Mouse (Mus musculus) liver, embryonic 15.5 days (tissue): ENCODE measurements around the gene AI182371. TPM values are rescaled to one million over a fixed set of nuclear protein-coding genes. Genes with fewer than 3 reads are reported as not detected.

Source experiments
- ATAC-seq: fragments of 200-750 bp; cut with Nextera tagmentation; 2 replicates; pipeline ENCODE4 v1.8.0; 2017; ENCODE audit warnings: moderate number of reproducible peaks, mild to moderate bottlenecking, moderate library complexity; ENCODE audit not compliant: insufficient read depth
- H3K27ac ChIP-seq: fragments of 300-500 bp; sonication (generic); replicated peaks from 2 replicates; pipeline ENCODE4 v1.5.1; 2015; ENCODE audit warnings: mild to moderate bottlenecking, inconsistent platforms
- H3K27me3 ChIP-seq: fragments of 300-500 bp; sonication (generic); 2 replicates; pipeline ENCODE4 v1.6.1; 2015; ENCODE audit warnings: mild to moderate bottlenecking, inconsistent platforms
- H3K36me3 ChIP-seq: fragments of 300-500 bp; sonication (generic); replicated peaks from 2 replicates; pipeline ENCODE4 v1.6.1; 2015; ENCODE audit warnings: moderate library complexity, mild to moderate bottlenecking, inconsistent platforms
- H3K4me1 ChIP-seq: fragments of 300-500 bp; sonication (generic); replicated peaks from 2 replicates; pipeline ENCODE4 v1.6.1; 2015; ENCODE audit warnings: inconsistent platforms
- H3K4me2 ChIP-seq: fragments of 300-500 bp; sonication (generic); 2 replicates; pipeline ENCODE4 v1.6.1; 2015; ENCODE audit warnings: moderate library complexity, mild to moderate bottlenecking, inconsistent platforms
- H3K4me3 ChIP-seq: fragments of 300-500 bp; sonication (generic); replicated peaks from 2 replicates; pipeline ENCODE4 v1.5.1; 2015; ENCODE audit warnings: mild to moderate bottlenecking, inconsistent platforms
- H3K9ac ChIP-seq: fragments of 300-500 bp; sonication (generic); 2 replicates; pipeline ENCODE4 v1.6.1; 2015; ENCODE audit warnings: moderate library complexity, mild to moderate bottlenecking, inconsistent platforms
- H3K9me3 ChIP-seq: fragments of 300-500 bp; sonication (generic); replicated peaks from 2 replicates; pipeline ENCODE4 v1.6.1; 2016; ENCODE audit warnings: inconsistent platforms
- WGBS: fragments of 180-500 bp; shearing (Covaris S2); methylation state at CpG from one replicate; pipeline ENCODE4 v1.1.7; 2015; ENCODE audit warnings: mixed read lengths; ENCODE audit not compliant: insufficient replicate concordance; 5-methylcytosine and 5-hydroxymethylcytosine counted together
- polyA plus RNA-seq: library from polyadenylated mRNA; unstranded; fragments of >200 nt; fragmentation: Nextera tagmentation; extraction: Ambion mirVana; gene quantifications from 2 replicates; pipeline ENCODE4 v1.2.1, GENCODE M21; 2015

The AI182371 gene
- polyA plus RNA-seq, 1 experiment from 2014 or later, result 35.9 TPM

- ATAC-seq, result no peak
- no peaks in the 10 kb centered on the region for H3K27me3 ChIP-seq
- H3K9me3 ChIP-seq, result no peaks in the 10 kb centered on the region
- no peak overlapping the region for H3K4me3 ChIP-seq
- 67% methylated on average over 4 of the region's 4 CpGs for WGBS
- H3K4me2 ChIP-seq, result no peak overlapping the region
- H3K9ac ChIP-seq, result no peak overlapping the region
- H3K4me1 ChIP-seq, result peaks cover 5% of the 10 kb centered on the region; the same call in 1 of the 2 replicates
- no peaks in the 10 kb centered on the region for H3K36me3 ChIP-seq
- H3K27ac ChIP-seq, result 0 out of 2 replicates have a peak overlapping the region, but pooled peaks have one; percentile 29
These were observed 31.1 kb downstream of the AI182371 start for GRCm38 (mm10) chr2:35070275-35070674.

- Histone ChIP-seq H3K4me3 (no peak overlapping the region), H3K36me3 (no peaks in the 10 kb centered on the region), H3K4me1 (peaks cover 5% of the 10 kb centered on the region; the same call in 1 of the 2 replicates), H3K27ac (no peak overlapping the region), H3K27me3 (no peaks in the 10 kb centered on the region), H3K4me2 (no peak overlapping the region), H3K9ac (no peak overlapping the region), H3K9me3 (no peaks in the 10 kb centered on the region)
- no peak for ATAC-seq
- WGBS, result 62% methylated on average over 1 of the region's 1 CpGs
These were observed 32.2 kb downstream of the AI182371 start for GRCm38 (mm10) chr2:35069124-35069523.

- Histone ChIP-seq H3K4me2 (no peak overlapping the region), H3K9ac (no peak overlapping the region), H3K36me3 (no peaks in the 10 kb centered on the region), H3K9me3 (no peaks in the 10 kb centered on the region), H3K27me3 (no peaks in the 10 kb centered on the region), H3K4me3 (no peak overlapping the region), H3K4me1 (peaks cover 5% of the 10 kb centered on the region; the same call in 1 of the 2 replicates), H3K27ac (no peak overlapping the region)
- WGBS, result 69% methylated on average over 11 of the region's 11 CpGs
- no peak for ATAC-seq
These were observed 34.2 kb downstream of the AI182371 start for GRCm38 (mm10) chr2:35067117-35067516.

- Histone ChIP-seq H3K27ac (no peak overlapping the region), H3K4me2 (no peak overlapping the region), H3K36me3 (no peaks in the 10 kb centered on the region), H3K4me1 (peaks cover 5% of the 10 kb centered on the region; the same call in 1 of the 2 replicates), H3K4me3 (no peak overlapping the region), H3K27me3 (no peaks in the 10 kb centered on the region), H3K9ac (no peak overlapping the region), H3K9me3 (no peaks in the 10 kb centered on the region)
- ATAC-seq, result no peak
- 70% methylated on average over 13 of the region's 13 CpGs for WGBS
These were observed 34.7 kb downstream of the AI182371 start for GRCm38 (mm10) chr2:35066525-35067082.

GRCm38 (mm10) chr2:35063333-35064030, 37.9 kb downstream of the AI182371 start:
- H3K9me3 ChIP-seq, result no peaks in the 10 kb centered on the region
- peak; percentile 49 for ATAC-seq
- no peak overlapping the region for H3K4me3 ChIP-seq
- no peaks in the 10 kb centered on the region for H3K27me3 ChIP-seq
- peak overlapping the region; percentile 56 for H3K27ac ChIP-seq
- WGBS, result 54% methylated on average over 6 of the region's 6 CpGs
- H3K4me2 ChIP-seq, result no peak overlapping the region
- no peaks in the 10 kb centered on the region for H3K36me3 ChIP-seq
- no peak overlapping the region for H3K9ac ChIP-seq
- no peaks in the 10 kb centered on the region; the same call in 1 of the 2 replicates for H3K4me1 ChIP-seq

- Histone ChIP-seq H3K27ac (peak within 1 kb of the TSS; percentile 24; the same call in 1 of the 2 replicates), H3K9ac (no peak within 1 kb of the TSS), H3K9me3 (no peaks in the 10 kb centered on the region), H3K27me3 (no peaks in the 10 kb centered on the region), H3K4me1 (no peaks in the 10 kb centered on the region; the same call in 1 of the 2 replicates), H3K36me3 (no peaks in the 10 kb centered on the region), H3K4me3 (peak within 1 kb of the TSS; percentile 20), H3K4me2 (peak within 1 kb of the TSS; percentile 28)
- no peak for ATAC-seq
- 61% methylated on average over 5 of the region's 5 CpGs for WGBS
These were observed 40.0 kb downstream of the AI182371 start, which contains the start of gene Hc for GRCm38 (mm10) chr2:35061338-35061737. Gene Hc, minus strand, starts transcription at chr2:35061438.

GRCm38 (mm10) chr2:35060897-35061296, 40.4 kb downstream of the AI182371 start:
- no peak for ATAC-seq
- H3K27me3 ChIP-seq, result no peaks in the 10 kb centered on the region
- no peak overlapping the region; the same call in 1 of the 2 replicates for H3K27ac ChIP-seq
- H3K9ac ChIP-seq, result no peak overlapping the region
- no peaks in the 10 kb centered on the region for H3K9me3 ChIP-seq
- no peaks in the 10 kb centered on the region for H3K36me3 ChIP-seq
- H3K4me1 ChIP-seq, result no peaks in the 10 kb centered on the region; the same call in 1 of the 2 replicates
- peak overlapping the region; percentile 17 for H3K4me3 ChIP-seq
- 39% methylated on average over 6 of the region's 6 CpGs for WGBS
- H3K4me2 ChIP-seq, result peak overlapping the region; percentile 8; the same call in 1 of the 2 replicates

GRCm38 (mm10) chr2:35060256-35060655, 41.1 kb downstream of the AI182371 start:
- Histone ChIP-seq H3K4me3 (peak overlapping the region; percentile 20), H3K9ac (no peak overlapping the region), H3K27me3 (no peaks in the 10 kb centered on the region), H3K27ac (0 out of 2 replicates have a peak overlapping the region, but pooled peaks have one; percentile 24), H3K36me3 (no peaks in the 10 kb centered on the region), H3K4me2 (peak overlapping the region; percentile 28), H3K9me3 (no peaks in the 10 kb centered on the region), H3K4me1 (no peaks in the 10 kb centered on the region; the same call in 1 of the 2 replicates)
- 61% methylated on average over 5 of the region's 5 CpGs for WGBS
- ATAC-seq, result no peak

- no peaks in the 10 kb centered on the region for H3K36me3 ChIP-seq
- no peak overlapping the region for H3K4me3 ChIP-seq
- no peak overlapping the region for H3K9ac ChIP-seq
- H3K4me1 ChIP-seq, result no peaks in the 10 kb centered on the region
- ATAC-seq, result no peak
- 42% methylated on average over 2 of the region's 2 CpGs for WGBS
- H3K27ac ChIP-seq, result no peak overlapping the region
- no peak overlapping the region for H3K4me2 ChIP-seq
- H3K27me3 ChIP-seq, result no peaks in the 10 kb centered on the region
- no peaks in the 10 kb centered on the region for H3K9me3 ChIP-seq
These were observed 43.0 kb downstream of the AI182371 start for GRCm38 (mm10) chr2:35058325-35058724.

GRCm38 (mm10) chr2:35057243-35057642, 44.1 kb downstream of the AI182371 start:
- Histone ChIP-seq H3K27me3 (no peaks in the 10 kb centered on the region), H3K9ac (no peak overlapping the region), H3K36me3 (no peaks in the 10 kb centered on the region), H3K4me3 (no peak overlapping the region), H3K4me2 (no peak overlapping the region), H3K4me1 (no peaks in the 10 kb centered on the region), H3K27ac (no peak overlapping the region), H3K9me3 (no peaks in the 10 kb centered on the region)
- 61% methylated on average over 11 of the region's 11 CpGs for WGBS
- ATAC-seq, result no peak

GRCm38 (mm10) chr2:35048851-35049250, 52.5 kb downstream of the AI182371 start:
- Histone ChIP-seq H3K27me3 (no peaks in the 10 kb centered on the region), H3K9me3 (no peaks in the 10 kb centered on the region), H3K4me2 (no peak overlapping the region), H3K4me1 (no peaks in the 10 kb centered on the region), H3K9ac (no peak overlapping the region), H3K36me3 (no peaks in the 10 kb centered on the region), H3K4me3 (no peak overlapping the region), H3K27ac (no peak overlapping the region)
- no peak for ATAC-seq
- WGBS, result 26% methylated on average over 5 of the region's 5 CpGs
